Mouse (Mus musculus): Measurements from ENCODE around the gene Plch1. TPM values are rescaled to one million over a fixed set of nuclear protein-coding genes. Genes with fewer than 3 reads are reported as not detected.

The Plch1 gene
- polyA plus RNA-seq, 1 experiment, result not detected

GRCm38 (mm10) chr3:63664575-63665243, 234.6 kb downstream of the Plch1 start:
- TF ChIP-seq GATA1 (IDR thresholded peaks at IDR 0.05; ENCODE audit: low read length), result no peak

Other genes with a start within 250 kb of the Plch1 start
- 5.4 and 8.1 TPM in 2 replicates for gene E130311K13Rik, start 30.0 kb upstream of the Plch1 start, polyA plus RNA-seq (2012)
- gene Slc33a1, start 65.3 kb upstream of the Plch1 start, polyA plus RNA-seq (2012), result 16.5 and 22.1 TPM in 2 replicates
- gene Gmps, start 76.6 kb upstream of the Plch1 start, polyA plus RNA-seq (2012), result 3.3 and 3.6 TPM in 2 replicates
- gene Vmn2r1, start 182.1 kb upstream of the Plch1 start, polyA plus RNA-seq (2012), result not detected in 2 replicates
- not detected in 2 replicates for gene Vmn2r2, start 242.5 kb upstream of the Plch1 start, polyA plus RNA-seq (2012)

All from G1E-ER4 (cell line).